Comparison of ENCODE assay signal across 8 mouse cellular contexts in the genomic region with DNA sequence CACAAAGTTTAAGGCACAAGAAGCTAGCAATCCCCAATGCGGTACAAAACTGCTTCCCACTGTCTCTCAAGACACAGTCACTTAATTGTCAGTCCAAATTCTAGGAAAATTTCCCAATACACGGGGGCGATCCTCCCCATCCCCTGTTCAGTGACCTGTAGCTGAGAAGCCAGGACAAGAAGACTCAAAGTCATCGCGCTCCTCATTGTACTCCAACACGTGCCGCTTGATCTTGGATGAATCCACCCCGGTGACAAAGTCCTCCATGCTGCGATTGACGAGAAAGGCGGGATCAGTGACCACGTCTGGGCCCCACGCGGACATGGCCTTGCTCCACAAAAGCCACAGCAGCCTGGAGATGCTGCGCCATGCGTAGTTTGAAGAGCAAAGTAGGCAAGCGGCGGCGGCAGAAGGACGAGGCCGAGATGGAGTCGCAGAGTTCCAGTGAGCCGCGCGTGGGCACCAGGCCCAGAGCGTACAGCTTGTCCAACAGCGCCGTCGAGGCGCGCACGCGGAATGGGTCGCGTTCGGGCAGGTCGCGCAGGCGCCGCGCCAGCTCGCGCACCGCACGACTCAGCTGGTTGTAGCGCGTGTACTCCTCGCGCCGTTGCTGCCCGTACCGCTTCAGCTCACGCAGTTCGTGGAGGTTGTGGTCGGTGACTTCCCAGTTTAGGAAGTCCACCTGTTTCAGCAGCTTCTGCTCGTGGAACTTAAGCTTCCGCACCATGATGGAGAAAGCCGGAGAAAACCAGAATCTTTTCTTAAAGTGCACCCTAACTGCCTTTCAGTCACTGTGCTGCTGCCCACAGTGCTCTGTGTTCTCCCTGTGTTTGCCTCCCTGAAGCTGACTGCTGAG. TPM values are rescaled to one million over a fixed set of nuclear protein-coding genes. Genes with fewer than 3 reads are reported as not detected.
A peak's percentile ranks its signal among the peaks of the same experiment; 100 is the strongest.
DNase-seq lines count a peak whose midpoint lies in the region; ATAC-seq and TF ChIP-seq lines count a peak whose summit lies in the region.

No protein-coding gene starts in this region.

- H3K4me2 ChIP-seq in forebrain, postnatal 0 days (ENCODE audit: low read depth), result peak overlapping the region; percentile 31
- H3K4me2 ChIP-seq in kidney, embryonic 14.5 days (replicated peaks; ENCODE audit: low read depth, low read length), result peak overlapping the region; percentile 27; the same call in 1 of the 2 replicates
- peak overlapping the region; percentile 31 for H3K4me2 ChIP-seq in stomach, postnatal 0 days (replicated peaks; ENCODE audit: low read depth)

- peak; percentile 45 for ATAC-seq in forebrain, postnatal 0 days
- no peak for ATAC-seq in kidney, embryonic 14.5 days (ENCODE audit: low FRiP score, low TSS enrichment)
- no peak for ATAC-seq in stomach, postnatal 0 days (ENCODE audit: low FRiP score, low TSS enrichment)

- TF ChIP-seq CTCF in forebrain, postnatal 0 days (IDR thresholded peaks at IDR 0.05; ENCODE audit: low read depth), result no peak
- TF ChIP-seq CTCF in stomach, postnatal 0 days (IDR thresholded peaks at IDR 0.05; ENCODE audit: low read depth), result no peak

- 50% methylated on average over 58 of the region's 58 CpGs for WGBS in forebrain, postnatal 0 days
- WGBS in kidney, embryonic 14.5 days, result 52% methylated on average over 58 of the region's 58 CpGs
- WGBS in stomach, postnatal 0 days, result 34% methylated on average over 58 of the region's 58 CpGs

- no peak for TF ChIP-seq EP300 in stomach, postnatal 0 days (optimal IDR thresholded peaks at IDR 0.05)

- H3K27ac ChIP-seq in forebrain, postnatal 0 days (ENCODE audit: low read depth, low read length), result no peak overlapping the region
- H3K27ac ChIP-seq in kidney, embryonic 14.5 days (ENCODE audit: low read depth, low read length), result no peak overlapping the region
- no peak overlapping the region for H3K27ac ChIP-seq in stomach, postnatal 0 days (replicated peaks)

- H3K9ac ChIP-seq in forebrain, postnatal 0 days, result no peak overlapping the region
- H3K9ac ChIP-seq in kidney, embryonic 14.5 days (ENCODE audit: low read depth, low read length), result no peak overlapping the region
- H3K9ac ChIP-seq in stomach, postnatal 0 days (ENCODE audit: low read length), result no peak overlapping the region

- no peaks in the 10 kb centered on the region for H3K27me3 ChIP-seq in forebrain, postnatal 0 days (ENCODE audit: insufficient read depth, low read length)
- no peaks in the 10 kb centered on the region; the same call in 1 of the 2 replicates for H3K27me3 ChIP-seq in kidney, embryonic 14.5 days (ENCODE audit: control insufficient read depth, insufficient read depth, low read length)
- no peaks in the 10 kb centered on the region for H3K27me3 ChIP-seq in stomach, postnatal 0 days (ENCODE audit: control insufficient read depth, insufficient read depth, low read length)

- H3K9me3 ChIP-seq in forebrain, postnatal 0 days (ENCODE audit: low read length), result no peaks in the 10 kb centered on the region
- H3K9me3 ChIP-seq in kidney, embryonic 14.5 days (ENCODE audit: control insufficient read depth, low read length), result no peaks in the 10 kb centered on the region
- H3K9me3 ChIP-seq in stomach, postnatal 0 days (ENCODE audit: control insufficient read depth, low read length), result no peaks in the 10 kb centered on the region

- DNase-seq in heart, adult 18-20 months, result peak; percentile 19 to 30
- DNase-seq in heart, postnatal 25 days (ENCODE audit: low spot score), result no peak
- peak; percentile 67 for DNase-seq in adrenal gland, postnatal 25 days
- DNase-seq in forebrain, postnatal 0 days, result peak; percentile 40
- peak; percentile 16 for DNase-seq in lung, postnatal 36 days
- peak; percentile 30 for DNase-seq in stomach, postnatal 0 days (ENCODE audit: low spot score)
- no peak for DNase-seq in thymus, adult 18-20 months

- no peaks in the 10 kb centered on the region for H3K36me3 ChIP-seq in forebrain, postnatal 0 days (ENCODE audit: insufficient read depth)
- no peaks in the 10 kb centered on the region for H3K36me3 ChIP-seq in kidney, embryonic 14.5 days (ENCODE audit: control insufficient read depth, insufficient read depth, low read length)
- no peaks in the 10 kb centered on the region for H3K36me3 ChIP-seq in stomach, postnatal 0 days (ENCODE audit: control insufficient read depth, insufficient read depth, low read length)

- no peak overlapping the region for H3K4me3 ChIP-seq in forebrain, postnatal 0 days (ENCODE audit: low read depth, low read length)
- H3K4me3 ChIP-seq in kidney, embryonic 14.5 days (ENCODE audit: low read length), result peak overlapping the region; percentile 7; the same call in 1 of the 2 replicates
- 0 out of 2 replicates have a peak overlapping the region, but pooled peaks have one; percentile 6 for H3K4me3 ChIP-seq in stomach, postnatal 0 days (ENCODE audit: low read depth, low read length)

- H3K4me1 ChIP-seq in forebrain, postnatal 0 days (ENCODE audit: insufficient read depth), result no peaks in the 10 kb centered on the region
- H3K4me1 ChIP-seq in kidney, embryonic 14.5 days (ENCODE audit: control insufficient read depth, insufficient read depth, low read length), result no peaks in the 10 kb centered on the region
- no peaks in the 10 kb centered on the region for H3K4me1 ChIP-seq in stomach, postnatal 0 days (replicated peaks; ENCODE audit: control insufficient read depth, insufficient read depth)

- intact Hi-C loops in heart, postnatal 25 days (cut with DNase I), result no loop called here

RNA-seq across cellular contexts. Expression of gene Tomm7, which starts 12.8 kb away (rescaled TPM):
- 100 to 1,000 TPM; 110 to 111 TPM for total RNA-seq in heart, adult 18-20 months (2021)
- total RNA-seq in heart, postnatal 25 days (2021), result 100 to 1,000 TPM; 102 to 106 TPM
- 99.7 and 118 TPM in 2 replicates for total RNA-seq in adrenal gland, postnatal 25 days (2021)
- total RNA-seq in forebrain, postnatal 0 days (2014; rRNA removed), result 26.3 and 39.1 TPM in 2 replicates
- 83.3 and 109 TPM in 2 replicates for polyA plus RNA-seq in forebrain, postnatal 0 days (2015; fragmentation: Nextera tagmentation; extraction: Ambion mirVana)
- polyA plus RNA-seq in kidney, embryonic 14.5 days (2014; fragmentation: Nextera tagmentation; extraction: Ambion mirVana), result 124 and 197 TPM in 2 replicates
- polyA plus RNA-seq in stomach, postnatal 0 days (2015; fragmentation: Nextera tagmentation; extraction: Ambion mirVana), result 111 and 117 TPM in 2 replicates

RNA-seq across cellular contexts. Expression of gene Rint1, which starts 43.6 kb away (rescaled TPM):
- 10 to 100 TPM; 14.7 to 15.0 TPM for total RNA-seq in heart, adult 18-20 months (2021)
- total RNA-seq in heart, postnatal 25 days (2021), result 10 to 100 TPM; 11.3 to 12.5 TPM
- 18.3 and 22.8 TPM in 2 replicates for total RNA-seq in adrenal gland, postnatal 25 days (2021)
- 24.0 and 33.3 TPM in 2 replicates for total RNA-seq in forebrain, postnatal 0 days (2014; rRNA removed)
- 14.1 and 18.7 TPM in 2 replicates for polyA plus RNA-seq in forebrain, postnatal 0 days (2015; fragmentation: Nextera tagmentation; extraction: Ambion mirVana)
- polyA plus RNA-seq in kidney, embryonic 14.5 days (2014; fragmentation: Nextera tagmentation; extraction: Ambion mirVana), result 32.4 and 39.1 TPM in 2 replicates
- 28.9 and 30.0 TPM in 2 replicates for polyA plus RNA-seq in stomach, postnatal 0 days (2015; fragmentation: Nextera tagmentation; extraction: Ambion mirVana)

RNA-seq across cellular contexts. Expression of gene Pus7, which starts 47.6 kb away (rescaled TPM):
- 10 to 100 TPM in 1 of 2 experiments, 1 to 10 TPM in 1; 9.7 to 10.5 TPM for total RNA-seq in heart, adult 18-20 months (2021)
- total RNA-seq in heart, postnatal 25 days (2021), result 1 to 10 TPM; 8.6 to 9.4 TPM
- total RNA-seq in adrenal gland, postnatal 25 days (2021), result 23.7 and 27.3 TPM in 2 replicates
- 18.9 and 22.5 TPM in 2 replicates for total RNA-seq in forebrain, postnatal 0 days (2014; rRNA removed)
- polyA plus RNA-seq in forebrain, postnatal 0 days (2015; fragmentation: Nextera tagmentation; extraction: Ambion mirVana), result 10.0 and 15.5 TPM in 2 replicates
- polyA plus RNA-seq in kidney, embryonic 14.5 days (2014; fragmentation: Nextera tagmentation; extraction: Ambion mirVana), result 21.7 and 41.4 TPM in 2 replicates
- polyA plus RNA-seq in stomach, postnatal 0 days (2015; fragmentation: Nextera tagmentation; extraction: Ambion mirVana), result 13.5 and 13.8 TPM in 2 replicates

Comparison
In these comparisons a context has a peak if more than half of its experiments do, and no peak if none do; other contexts are left out.
1. DNase-seq: peak in heart, adult 18-20 months (2 of 2), adrenal gland, postnatal 25 days (single experiment), forebrain, postnatal 0 days (single experiment), lung, postnatal 36 days (single experiment) and stomach, postnatal 0 days (single experiment); none in heart, postnatal 25 days (single experiment) and thymus, adult 18-20 months (0 of 2).
2. Peak in every context shown above with its lines, with median percentiles within 50 percentile points of each other: H3K4me2 ChIP-seq.